Mouse (Mus musculus) limb, embryonic 15.5 days (tissue): ENCODE results near the gene Exoc8. TPM values are rescaled to one million over a fixed set of nuclear protein-coding genes. Genes with fewer than 3 reads are reported as not detected.

Source experiments
- ATAC-seq: fragments of 200-750 bp; cut with Nextera tagmentation; 2 replicates; pipeline ENCODE4 v1.8.0; 2017; ENCODE audit warnings: low read depth, moderate TSS enrichment; ENCODE audit not compliant: insufficient number of reproducible peaks, low FRiP score, low TSS enrichment
- H3K27ac ChIP-seq: fragments of 300-500 bp; sonication (generic); 2 replicates; pipeline ENCODE4 v1.5.1; 2015; ENCODE audit warnings: moderate library complexity, mild to moderate bottlenecking, inconsistent platforms
- H3K27me3 ChIP-seq: fragments of 300-500 bp; sonication (generic); 2 replicates; pipeline ENCODE4 v1.6.1; 2015; ENCODE audit warnings: inconsistent platforms
- H3K36me3 ChIP-seq: fragments of 300-500 bp; sonication (generic); 2 replicates; pipeline ENCODE4 v1.6.1; 2015; ENCODE audit warnings: inconsistent platforms
- H3K4me1 ChIP-seq: fragments of 300-500 bp; sonication (generic); 2 replicates; pipeline ENCODE4 v1.6.1; 2015; ENCODE audit warnings: inconsistent platforms
- H3K4me2 ChIP-seq: fragments of 300-500 bp; sonication (generic); 2 replicates; pipeline ENCODE4 v1.6.1; 2015; ENCODE audit warnings: mild to moderate bottlenecking, inconsistent platforms
- H3K4me3 ChIP-seq: fragments of 300-500 bp; sonication (generic); 2 replicates; pipeline ENCODE4 v1.5.1; 2015; ENCODE audit warnings: mild to moderate bottlenecking, inconsistent platforms
- H3K9ac ChIP-seq: fragments of 300-500 bp; sonication (generic); 2 replicates; pipeline ENCODE4 v1.6.1; 2015; ENCODE audit warnings: inconsistent platforms
- H3K9me3 ChIP-seq: fragments of 300-500 bp; sonication (generic); 2 replicates; pipeline ENCODE4 v1.6.1; 2016; ENCODE audit warnings: inconsistent platforms
- WGBS: fragments of 180-500 bp; shearing (Covaris S2); methylation state at CpG from one replicate; pipeline ENCODE4 v1.1.7; 2015; 5-methylcytosine and 5-hydroxymethylcytosine counted together
- polyA plus RNA-seq: library from polyadenylated mRNA; unstranded; fragments of >200 nt; fragmentation: Nextera tagmentation; extraction: Ambion mirVana; gene quantifications from 2 replicates; pipeline ENCODE4 v1.2.1, GENCODE M21; 2015

The Exoc8 gene
- 6.3 and 8.1 TPM in 2 replicates for polyA plus RNA-seq

GRCm38 (mm10) chr8:124897386-124898250 lies at the start of gene Exoc8, which contains the start of gene Sprtn:
Exoc8 (minus strand) TSS chr8:124897705.
Sprtn (plus strand) TSS chr8:124897886.
- Histone ChIP-seq H3K27me3 (no peaks in the 10 kb centered on the region), H3K36me3 (peaks cover 45% of the 10 kb centered on the region)
- ATAC-seq, result peak; percentile 84

GRCm38 (mm10) chr8:124944406-124944805 lies 46.9 kb upstream of the Exoc8 start:
- ATAC-seq, result no peak
- H3K9ac ChIP-seq, result no peak overlapping the region
- H3K4me3 ChIP-seq, result no peak overlapping the region
- no peak overlapping the region for H3K27ac ChIP-seq
- 54% methylated on average over 7 of the region's 7 CpGs for WGBS
- no peak overlapping the region for H3K4me2 ChIP-seq
- peaks cover 35% of the 10 kb centered on the region for H3K4me1 ChIP-seq
- H3K9me3 ChIP-seq, result no peaks in the 10 kb centered on the region
- no peaks in the 10 kb centered on the region for H3K27me3 ChIP-seq
- H3K36me3 ChIP-seq, result peaks cover 20% of the 10 kb centered on the region

More at GRCm38 (mm10) chr8:124897386-124898250, at the start of gene Exoc8, which contains the start of gene Sprtn:
- H3K4me1 ChIP-seq, result peaks cover 24% of the 10 kb centered on the region
- H3K9ac ChIP-seq, result peak within 1 kb of the TSS; percentile 85
- peak within 1 kb of the TSS; percentile 94 for H3K4me2 ChIP-seq
- WGBS, result under 1% methylated on average over 114 of the region's 114 CpGs
- peak within 1 kb of the TSS; percentile 93 for H3K4me3 ChIP-seq
- peak within 1 kb of the TSS; percentile 82 for H3K27ac ChIP-seq
- H3K9me3 ChIP-seq, result no peaks in the 10 kb centered on the region

DNA sequence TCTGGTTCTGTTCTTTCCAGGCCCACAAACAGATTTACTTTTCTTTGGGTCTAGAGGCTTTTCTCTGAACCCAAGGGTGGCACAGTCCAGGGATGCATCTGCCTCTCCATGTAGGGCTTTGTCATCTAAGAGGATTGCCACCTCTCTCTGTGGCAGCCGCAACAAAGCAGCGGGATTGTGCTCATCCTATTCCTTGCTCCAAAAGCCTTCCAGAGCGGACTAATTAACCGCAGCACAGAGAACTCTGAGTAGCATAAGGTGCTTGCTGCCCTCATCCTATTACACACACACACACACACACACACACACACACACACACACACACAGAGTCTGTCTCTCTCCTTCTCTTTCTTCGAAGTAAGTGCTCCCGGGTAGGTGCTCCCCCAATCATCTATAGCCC lies 46.3 kb upstream of the Exoc8 start:
- Histone ChIP-seq H3K4me1 (peaks cover 35% of the 10 kb centered on the region), H3K4me3 (no peak overlapping the region), H3K9me3 (no peaks in the 10 kb centered on the region), H3K4me2 (no peak overlapping the region), H3K27ac (no peak overlapping the region), H3K36me3 (peaks cover 26% of the 10 kb centered on the region), H3K9ac (no peak overlapping the region), H3K27me3 (no peaks in the 10 kb centered on the region)
- 91% methylated on average over 6 of the region's 6 CpGs for WGBS
- no peak for ATAC-seq

GRCm38 (mm10) chr8:124937293-124937692 lies 39.8 kb upstream of the Exoc8 start:
- H3K27ac ChIP-seq, result no peak overlapping the region
- H3K4me1 ChIP-seq, result no peaks in the 10 kb centered on the region; the same call in 1 of the 2 replicates
- no peak for ATAC-seq
- no peak overlapping the region for H3K9ac ChIP-seq
- 90% methylated on average over 4 of the region's 4 CpGs for WGBS
- H3K36me3 ChIP-seq, result peaks cover 33% of the 10 kb centered on the region
- H3K9me3 ChIP-seq, result no peaks in the 10 kb centered on the region
- no peak overlapping the region for H3K4me3 ChIP-seq
- no peak overlapping the region for H3K4me2 ChIP-seq
- no peaks in the 10 kb centered on the region for H3K27me3 ChIP-seq

DNA sequence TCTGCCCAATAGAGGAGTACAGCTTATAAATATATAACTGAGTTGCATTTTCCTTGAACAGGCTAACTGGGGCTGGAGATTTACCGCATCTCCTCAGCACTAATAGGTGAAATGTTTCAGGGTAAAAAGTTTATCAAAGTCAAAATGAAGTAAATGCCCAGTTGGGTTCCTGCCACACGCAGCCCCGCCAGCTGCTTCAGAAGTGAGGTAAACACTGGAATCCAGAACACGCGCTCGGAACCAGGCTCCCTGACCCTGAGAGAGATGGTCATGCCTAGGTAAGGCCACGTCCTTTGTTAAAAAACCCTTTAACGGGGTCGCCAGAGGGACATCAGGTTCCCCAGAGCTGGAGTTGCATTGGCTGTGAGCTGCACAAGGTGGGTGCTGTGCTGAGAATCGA lies 39.2 kb upstream of the Exoc8 start:
- H3K36me3 ChIP-seq, result peaks cover 31% of the 10 kb centered on the region
- no peak overlapping the region for H3K4me3 ChIP-seq
- H3K9me3 ChIP-seq, result no peaks in the 10 kb centered on the region
- no peak for ATAC-seq
- no peak overlapping the region for H3K4me2 ChIP-seq
- no peak overlapping the region for H3K9ac ChIP-seq
- whole genome bisulfite sequencing, result 94% methylated on average over 10 of the region's 10 CpGs
- no peaks in the 10 kb centered on the region; the same call in 1 of the 2 replicates for H3K4me1 ChIP-seq
- H3K27me3 ChIP-seq, result no peaks in the 10 kb centered on the region
- no peak overlapping the region for H3K27ac ChIP-seq

- no peak overlapping the region for H3K4me2 ChIP-seq
- H3K4me3 ChIP-seq, result no peak overlapping the region
- H3K9me3 ChIP-seq, result no peaks in the 10 kb centered on the region
- peaks cover 4% of the 10 kb centered on the region for H3K4me1 ChIP-seq
- H3K9ac ChIP-seq, result no peak overlapping the region
- ATAC-seq, result no peak
- WGBS, result 84% methylated on average over 5 of the region's 5 CpGs
- no peaks in the 10 kb centered on the region for H3K27me3 ChIP-seq
- no peak overlapping the region for H3K27ac ChIP-seq
- peaks cover 21% of the 10 kb centered on the region; the same call in 1 of the 2 replicates for H3K36me3 ChIP-seq
Measured at GRCm38 (mm10) chr8:124935116-124935515, 37.6 kb upstream of the Exoc8 start.

GRCm38 (mm10) chr8:124932435-124932834 lies 34.9 kb upstream of the Exoc8 start:
- Histone ChIP-seq H3K4me3 (no peak overlapping the region), H3K36me3 (0 out of 2 replicates have a peak, but pooled peaks cover 4% of the 10 kb centered on the region), H3K9me3 (no peaks in the 10 kb centered on the region), H3K9ac (no peak overlapping the region), H3K27ac (no peak overlapping the region), H3K27me3 (no peaks in the 10 kb centered on the region), H3K4me1 (peaks cover 10% of the 10 kb centered on the region), H3K4me2 (no peak overlapping the region)
- no peak for ATAC-seq
- WGBS, result 81% methylated on average over 3 of the region's 3 CpGs

GRCm38 (mm10) chr8:124930649-124931048 lies 33.1 kb upstream of the Exoc8 start:
- no peak for ATAC-seq
- H3K4me2 ChIP-seq, result no peak overlapping the region

GRCm38 (mm10) chr8:124930086-124930485 lies 32.6 kb upstream of the Exoc8 start:
- H3K27ac ChIP-seq, result no peak overlapping the region
- no peak for ATAC-seq
- 74% methylated on average over 13 of the region's 13 CpGs for WGBS
- H3K4me3 ChIP-seq, result no peak overlapping the region
- peaks cover 30% of the 10 kb centered on the region for H3K4me1 ChIP-seq
- 0 out of 2 replicates have a peak, but pooled peaks cover 7% of the 10 kb centered on the region for H3K36me3 ChIP-seq
- no peaks in the 10 kb centered on the region for H3K9me3 ChIP-seq
- H3K9ac ChIP-seq, result no peak overlapping the region
- no peaks in the 10 kb centered on the region for H3K27me3 ChIP-seq
- H3K4me2 ChIP-seq, result no peak overlapping the region

More at GRCm38 (mm10) chr8:124930649-124931048, 33.1 kb upstream of the Exoc8 start:
- no peak overlapping the region for H3K9ac ChIP-seq
- peaks cover 26% of the 10 kb centered on the region for H3K4me1 ChIP-seq
- no peak overlapping the region for H3K27ac ChIP-seq
- H3K36me3 ChIP-seq, result 0 out of 2 replicates have a peak, but pooled peaks cover 6% of the 10 kb centered on the region
- H3K27me3 ChIP-seq, result no peaks in the 10 kb centered on the region
- H3K4me3 ChIP-seq, result no peak overlapping the region
- WGBS, result 68% methylated on average over 4 of the region's 4 CpGs
- no peaks in the 10 kb centered on the region for H3K9me3 ChIP-seq

GRCm38 (mm10) chr8:124929006-124929405 lies 31.5 kb upstream of the Exoc8 start:
- ATAC-seq, result no peak
- Histone ChIP-seq H3K27ac (no peak overlapping the region), H3K36me3 (0 out of 2 replicates have a peak, but pooled peaks cover 7% of the 10 kb centered on the region), H3K27me3 (no peaks in the 10 kb centered on the region), H3K4me3 (no peak overlapping the region), H3K4me2 (no peak overlapping the region), H3K9ac (no peak overlapping the region), H3K4me1 (peaks cover 30% of the 10 kb centered on the region), H3K9me3 (no peaks in the 10 kb centered on the region)
- 80% methylated on average over 11 of the region's 11 CpGs for WGBS

- no peak overlapping the region for H3K9ac ChIP-seq
- H3K27ac ChIP-seq, result peak overlapping the region; percentile 57; the same call in 1 of the 2 replicates
- peaks cover 47% of the 10 kb centered on the region for H3K4me1 ChIP-seq
- no peak overlapping the region for H3K4me3 ChIP-seq
- 53% methylated on average over 10 of the region's 10 CpGs for WGBS
- 0 out of 2 replicates have a peak, but pooled peaks cover 7% of the 10 kb centered on the region for H3K36me3 ChIP-seq
- H3K4me2 ChIP-seq, result no peak overlapping the region
- H3K9me3 ChIP-seq, result no peaks in the 10 kb centered on the region
- no peaks in the 10 kb centered on the region for H3K27me3 ChIP-seq
- ATAC-seq, result 0 out of 2 replicates have a peak, but pooled peaks have one; percentile 22
Measured at GRCm38 (mm10) chr8:124926351-124926771, 28.9 kb upstream of the Exoc8 start.
